Mouse (Mus musculus): ENCODE results near the gene Cul1.

DNA sequence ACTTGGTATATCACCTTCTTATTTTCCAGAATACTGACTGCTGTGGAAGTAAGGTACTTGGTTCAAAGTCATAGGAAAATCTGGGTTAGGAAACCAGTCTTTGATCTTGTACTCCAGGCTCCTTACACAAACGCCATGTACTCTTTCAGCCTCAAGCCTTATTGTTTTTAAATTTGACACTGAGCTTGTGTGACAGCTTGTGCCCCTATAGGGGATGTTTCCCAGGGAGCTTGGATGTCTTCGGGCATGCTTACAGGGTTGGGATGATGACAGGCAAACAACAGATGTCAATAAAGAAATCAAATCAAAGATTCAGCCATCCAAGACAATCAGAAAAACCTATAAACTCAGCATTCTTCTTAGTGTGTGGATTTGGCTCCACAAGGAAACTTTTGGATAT, 39.5 kb upstream of the Cul1 start:
- TF ChIP-seq POLR2A (IDR thresholded peaks at IDR 0.05; ENCODE audit: control insufficient read depth, low read depth, low read length) (no peak), CTCF (IDR thresholded peaks at IDR 0.05; ENCODE audit: control insufficient read depth, insufficient read depth, insufficient replicate concordance, low read depth, low read length) (no peak)

Data from testis, adult 2 months (tissue).